Mouse (Mus musculus) myocyte (in vitro differentiated cells): ENCODE results near the gene Hras.

Experiments
- E2F4 ChIP-seq: IDR thresholded peaks from one replicate; pipeline ENCODE4 v1.6.1; 2011; ENCODE audit warnings: mild to moderate bottlenecking, control low read depth, moderate library complexity; ENCODE audit not compliant: insufficient read depth
- MAX ChIP-seq: IDR thresholded peaks from one replicate; pipeline ENCODE4 v1.6.1; 2011; ENCODE audit warnings: low read depth, mild to moderate bottlenecking, control low read depth
- MYOD1 ChIP-seq, 3 experiments: IDR thresholded peaks; one replicate each; pipeline ENCODE4 v1.6.1; 2011; ENCODE audit warnings: control low read depth in 2 of 3, low read depth in 2 of 3, mild to moderate bottlenecking in 2 of 3, moderate library complexity in 1 of 3; ENCODE audit not compliant: insufficient read length in 2 of 3, control insufficient read depth in 1 of 3
- MYOG ChIP-seq, 3 experiments: IDR thresholded peaks; one replicate each; pipeline ENCODE4 v1.6.1; 2011; ENCODE audit warnings: control low read depth in 2 of 3, low read depth in 2 of 3, mild to moderate bottlenecking in 2 of 3; ENCODE audit not compliant: insufficient read length in 2 of 3, control insufficient read depth in 1 of 3, insufficient read depth in 1 of 3
- POLR2A ChIP-seq: IDR thresholded peaks from one replicate; pipeline ENCODE4 v1.6.1; 2011; ENCODE audit warnings: low read depth, mild to moderate bottlenecking, control low read depth, moderate library complexity; ENCODE audit not compliant: insufficient read length
- POLR2AphosphoS2 ChIP-seq: IDR thresholded peaks from one replicate; pipeline ENCODE4 v1.6.1; 2011; ENCODE audit warnings: low read depth, control low read depth; ENCODE audit not compliant: insufficient read length
- REST ChIP-seq: IDR thresholded peaks from one replicate; pipeline ENCODE4 v1.6.1; 2011; ENCODE audit warnings: mild to moderate bottlenecking, control low read depth, moderate library complexity; ENCODE audit not compliant: insufficient read depth, insufficient read length
- TCF12 ChIP-seq: IDR thresholded peaks from one replicate; pipeline ENCODE4 v1.6.1; 2011; ENCODE audit warnings: mild to moderate bottlenecking, control low read depth; ENCODE audit not compliant: poor library complexity, insufficient read depth, severe bottlenecking
- TCF3 ChIP-seq: IDR thresholded peaks from one replicate; pipeline ENCODE4 v1.6.1; 2011; ENCODE audit warnings: low read depth, control low read depth; ENCODE audit not compliant: insufficient read length
- USF1 ChIP-seq: IDR thresholded peaks from one replicate; pipeline ENCODE4 v1.6.1; 2011; ENCODE audit warnings: low read depth, mild to moderate bottlenecking, control low read depth, moderate library complexity

GRCm38 (mm10) chr7:141147044-141147443 is 46.8 kb downstream of the Hras start:
- no peak for TF ChIP-seq POLR2A
- TF ChIP-seq REST: no peak
- TF ChIP-seq MAX: no peak
- no peak for TF ChIP-seq USF1
- TF ChIP-seq E2F4: no peak
- TF ChIP-seq POLR2AphosphoS2: no peak
- no peak for TF ChIP-seq TCF3
- no peak for TF ChIP-seq MYOG (IDR thresholded peaks at IDR 0.05; ENCODE audit: control insufficient read depth in 1 of 3, insufficient read depth in 1 of 3, insufficient read length in 2 of 3, low read depth in 2 of 3)
- no peak for TF ChIP-seq TCF12
- TF ChIP-seq MYOD1 (IDR thresholded peaks at IDR 0.05; ENCODE audit: control insufficient read depth in 1 of 3, insufficient read length in 2 of 3, low read depth in 2 of 3): no peak
